Mouse (Mus musculus) heart, embryonic 10.5 days (tissue): Measurements from ENCODE around the gene Tspan9. TPM values are rescaled to one million over a fixed set of nuclear protein-coding genes. Genes with fewer than 3 reads are reported as not detected.

Experiments
- DNase-seq: peaks from one replicate; pipeline ENCODE4 v3.0.0-alpha.2; 2017; ENCODE audit warnings: low spot score
- H3K27ac ChIP-seq: fragments of 300-500 bp; sonication (generic); 2 replicates; pipeline ENCODE4 v1.5.1; 2016; ENCODE audit warnings: mild to moderate bottlenecking
- H3K27me3 ChIP-seq: fragments of 300-500 bp; sonication (generic); 2 replicates; pipeline ENCODE4 v1.6.1; 2016; ENCODE audit warnings: mild to moderate bottlenecking; ENCODE audit not compliant: poor library complexity, insufficient read depth, severe bottlenecking
- H3K36me3 ChIP-seq: fragments of 300-500 bp; sonication (generic); 2 replicates; pipeline ENCODE4 v1.6.1; 2016; ENCODE audit warnings: mild to moderate bottlenecking, moderate library complexity
- H3K4me1 ChIP-seq: fragments of 300-500 bp; sonication (generic); 2 replicates; pipeline ENCODE4 v1.6.1; 2016; ENCODE audit warnings: mild to moderate bottlenecking
- H3K4me3 ChIP-seq: fragments of 300-500 bp; sonication (generic); 2 replicates; pipeline ENCODE4 v1.5.1; 2016; ENCODE audit warnings: mild to moderate bottlenecking, moderate library complexity
- H3K9me3 ChIP-seq: fragments of 300-500 bp; sonication (generic); 2 replicates; pipeline ENCODE4 v1.6.1; 2016; ENCODE audit warnings: mild to moderate bottlenecking, moderate library complexity
- WGBS: fragments of 180-500 bp; shearing (Covaris S2); methylation state at CpG from one replicate; pipeline ENCODE4 v1.1.7; 2016; 5-methylcytosine and 5-hydroxymethylcytosine counted together
- polyA plus RNA-seq: library from polyadenylated mRNA; unstranded; fragments of >200 nt; fragmentation: Nextera tagmentation; extraction: Ambion mirVana; gene quantifications from 2 replicates; pipeline ENCODE4 v1.2.1, GENCODE M21; 2016

Gene Tspan9
- polyA plus RNA-seq, 1 experiment from 2014 or later = 111 TPM

DNA sequence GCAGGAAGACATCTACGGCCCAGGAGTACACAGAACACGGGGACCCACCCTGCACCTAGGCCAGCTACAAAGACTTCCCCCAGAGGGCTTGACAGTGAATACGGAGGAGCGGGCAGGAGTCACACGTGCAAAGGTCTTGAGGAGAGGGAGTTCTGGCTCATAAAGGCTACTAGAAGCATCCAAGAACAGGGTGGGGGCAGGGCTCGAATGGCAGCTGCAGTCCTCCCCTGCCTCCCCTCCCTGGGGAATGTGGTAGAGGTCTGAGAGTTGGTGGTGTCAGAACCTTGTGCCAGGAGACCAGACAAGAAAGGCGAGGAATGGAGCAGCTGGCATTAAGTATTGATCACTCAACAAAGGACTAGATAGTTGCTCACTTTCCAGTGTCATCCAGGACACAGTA lies 31.6 kb downstream of the Tspan9 start:
- H3K27ac ChIP-seq = peak overlapping the region; percentile 77
- 0 out of 2 replicates have a peak, but pooled peaks cover 8% of the 10 kb centered on the region for H3K36me3 ChIP-seq
- H3K4me3 ChIP-seq = no peak overlapping the region
- no peak for DNase-seq
- WGBS = 49% methylated on average over 7 of the region's 7 CpGs
- peaks cover 68% of the 10 kb centered on the region for H3K4me1 ChIP-seq
- no peaks in the 10 kb centered on the region for H3K9me3 ChIP-seq
- no peaks in the 10 kb centered on the region for H3K27me3 ChIP-seq

DNA sequence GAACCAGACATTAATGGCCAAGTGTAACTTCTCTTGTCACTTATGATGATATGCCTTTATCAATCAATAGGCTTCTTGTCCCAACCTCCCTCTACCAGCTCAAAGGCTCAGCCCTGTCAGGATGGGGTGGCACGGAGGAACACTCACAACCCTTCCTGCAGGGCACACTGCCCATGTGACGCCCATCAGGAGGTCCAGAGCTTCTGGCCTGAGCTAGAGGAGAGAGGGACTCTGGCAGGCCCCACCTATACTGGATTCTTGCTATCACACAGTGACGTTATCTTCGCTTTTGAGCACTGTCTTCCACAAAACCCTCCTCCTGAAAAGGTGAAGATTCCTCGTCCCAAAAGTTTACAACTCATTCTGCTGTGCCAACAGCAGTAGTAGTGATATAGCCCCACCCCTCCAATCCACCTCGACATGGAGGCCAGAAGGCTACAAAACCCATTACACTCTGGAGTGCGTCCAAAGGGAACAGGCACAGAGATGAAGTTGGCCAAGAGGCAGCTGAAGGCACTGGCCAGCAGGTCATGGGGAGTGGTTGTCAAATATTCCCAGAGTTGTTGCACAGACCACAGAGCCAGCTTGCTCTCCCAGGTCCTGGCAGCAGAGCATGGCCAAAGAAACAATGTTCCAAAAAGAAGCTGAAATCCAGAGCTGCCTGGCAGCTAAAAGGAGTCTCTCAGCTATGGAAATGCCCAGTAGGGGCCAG lies 34.9 kb downstream of the Tspan9 start:
- Histone ChIP-seq H3K4me3 (no peak overlapping the region), H3K27me3 (no peaks in the 10 kb centered on the region), H3K4me1 (peaks cover 76% of the 10 kb centered on the region), H3K27ac (0 out of 2 replicates have a peak overlapping the region, but pooled peaks have one; percentile 65), H3K36me3 (no peaks in the 10 kb centered on the region), H3K9me3 (no peaks in the 10 kb centered on the region)
- no peak for DNase-seq
- 83% methylated on average over 7 of the region's 7 CpGs for WGBS

DNA sequence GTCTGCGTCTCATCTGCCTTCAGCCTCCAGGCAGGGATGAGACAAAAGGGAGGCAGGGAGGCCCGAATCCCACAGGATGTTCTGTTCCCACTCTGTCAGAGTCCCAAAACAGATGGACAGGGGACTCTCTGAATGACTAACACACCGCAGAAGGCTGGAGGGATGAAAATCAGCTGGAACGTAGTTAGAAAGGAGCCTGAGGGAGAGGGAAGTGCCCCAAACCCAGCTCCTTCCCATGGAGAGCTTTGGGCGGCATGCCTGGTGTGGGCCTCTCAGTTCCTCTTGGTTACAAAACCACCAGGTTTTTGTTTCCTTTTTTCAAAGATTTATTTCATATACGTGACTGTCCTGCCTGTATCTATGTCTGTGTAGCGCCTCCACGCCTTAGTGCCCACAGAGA lies 35.7 kb downstream of the Tspan9 start:
- peak overlapping the region; percentile 65 for H3K27ac ChIP-seq
- H3K4me3 ChIP-seq = no peak overlapping the region
- 60% methylated on average over 8 of the region's 8 CpGs for WGBS
- no peak for DNase-seq
- no peaks in the 10 kb centered on the region for H3K27me3 ChIP-seq
- H3K36me3 ChIP-seq = no peaks in the 10 kb centered on the region
- peaks cover 75% of the 10 kb centered on the region for H3K4me1 ChIP-seq
- no peaks in the 10 kb centered on the region for H3K9me3 ChIP-seq

DNA sequence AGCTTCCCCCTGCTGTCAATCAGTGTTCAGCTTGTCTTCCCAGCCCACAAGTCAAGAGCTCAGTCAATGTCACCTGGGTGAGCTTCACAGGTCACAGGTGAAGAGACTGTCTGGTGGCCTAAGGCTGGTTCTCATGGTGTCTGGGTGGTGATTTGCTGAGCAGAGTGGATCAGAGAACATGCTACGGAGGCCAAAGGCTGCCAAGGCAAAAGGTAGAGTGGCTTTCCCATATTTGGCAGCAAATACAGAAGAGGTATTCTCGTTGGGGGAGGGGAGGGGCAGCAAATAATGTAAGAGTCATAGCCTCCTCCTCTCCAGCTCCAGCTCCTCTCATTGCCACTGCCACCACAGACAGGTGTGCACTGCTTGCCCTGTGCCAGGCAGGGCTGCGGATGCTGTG lies 37.2 kb downstream of the Tspan9 start:
- Histone ChIP-seq H3K4me3 (peak overlapping the region; percentile 15; the same call in 1 of the 2 replicates), H3K9me3 (no peaks in the 10 kb centered on the region), H3K27ac (peak overlapping the region; percentile 87), H3K27me3 (no peaks in the 10 kb centered on the region), H3K36me3 (no peaks in the 10 kb centered on the region), H3K4me1 (peaks cover 71% of the 10 kb centered on the region)
- DNase-seq = no peak
- WGBS = 52% methylated on average over 3 of the region's 3 CpGs

DNA sequence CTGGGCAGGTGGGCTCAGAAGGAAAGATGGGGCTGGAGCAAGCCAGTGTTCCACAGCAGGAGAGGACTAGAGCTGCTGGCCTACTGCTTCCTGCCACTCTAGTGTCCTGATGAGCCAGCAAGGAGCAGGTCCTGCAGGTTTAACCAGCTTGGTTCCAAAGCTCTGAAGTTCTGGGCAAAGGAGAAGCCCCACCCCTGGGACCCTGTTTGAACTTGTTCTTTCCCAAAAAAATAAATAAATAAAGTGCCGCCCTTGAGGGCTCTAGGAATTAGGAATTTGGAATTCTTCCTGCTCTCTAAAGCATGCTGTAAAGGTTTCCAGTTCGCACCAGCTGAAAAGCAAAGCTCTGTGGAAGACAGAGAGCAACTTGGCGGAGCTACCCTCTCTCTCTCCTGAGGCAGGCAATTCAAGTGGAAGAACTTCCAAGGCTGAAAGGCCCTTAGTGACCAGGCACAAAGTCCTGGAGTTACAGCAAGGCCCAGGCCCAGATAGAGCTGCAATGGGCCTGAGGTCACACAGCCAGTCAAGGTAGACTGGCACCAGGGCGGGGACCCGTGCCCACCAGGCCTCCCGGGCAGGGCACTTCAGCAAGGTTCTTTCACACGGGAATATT lies 38.6 kb downstream of the Tspan9 start:
- Histone ChIP-seq H3K4me3 (no peak overlapping the region), H3K27ac (peak overlapping the region; percentile 87), H3K36me3 (no peaks in the 10 kb centered on the region), H3K4me1 (peaks cover 71% of the 10 kb centered on the region), H3K9me3 (no peaks in the 10 kb centered on the region), H3K27me3 (no peaks in the 10 kb centered on the region)
- WGBS = 72% methylated on average over 7 of the region's 7 CpGs
- DNase-seq = no peak

DNA sequence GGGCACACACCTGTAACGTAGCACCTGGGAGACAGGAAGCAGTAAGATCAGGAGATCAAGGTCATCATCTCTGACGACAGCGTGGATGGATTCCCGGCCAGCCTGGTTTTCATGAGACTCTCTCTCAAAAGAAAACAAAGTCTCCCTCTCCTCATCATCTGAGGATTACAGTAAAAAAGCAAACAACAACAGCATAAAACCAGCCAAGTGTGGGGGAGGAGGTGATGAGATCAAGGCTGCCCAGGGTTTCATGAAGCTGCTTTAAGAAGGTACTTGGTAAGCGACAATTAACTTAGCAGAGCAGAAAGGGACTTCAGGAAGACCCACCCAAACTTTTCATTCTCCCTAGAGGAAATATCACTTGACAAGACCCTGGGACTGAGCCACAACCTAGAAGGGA lies 39.5 kb downstream of the Tspan9 start:
- H3K4me1 ChIP-seq = peaks cover 81% of the 10 kb centered on the region
- no peak overlapping the region for H3K4me3 ChIP-seq
- 71% methylated on average over 5 of the region's 5 CpGs for WGBS
- H3K9me3 ChIP-seq = no peaks in the 10 kb centered on the region
- no peak for DNase-seq
- no peaks in the 10 kb centered on the region for H3K27me3 ChIP-seq
- H3K27ac ChIP-seq = peak overlapping the region; percentile 87; the same call in 1 of the 2 replicates
- H3K36me3 ChIP-seq = no peaks in the 10 kb centered on the region

DNA sequence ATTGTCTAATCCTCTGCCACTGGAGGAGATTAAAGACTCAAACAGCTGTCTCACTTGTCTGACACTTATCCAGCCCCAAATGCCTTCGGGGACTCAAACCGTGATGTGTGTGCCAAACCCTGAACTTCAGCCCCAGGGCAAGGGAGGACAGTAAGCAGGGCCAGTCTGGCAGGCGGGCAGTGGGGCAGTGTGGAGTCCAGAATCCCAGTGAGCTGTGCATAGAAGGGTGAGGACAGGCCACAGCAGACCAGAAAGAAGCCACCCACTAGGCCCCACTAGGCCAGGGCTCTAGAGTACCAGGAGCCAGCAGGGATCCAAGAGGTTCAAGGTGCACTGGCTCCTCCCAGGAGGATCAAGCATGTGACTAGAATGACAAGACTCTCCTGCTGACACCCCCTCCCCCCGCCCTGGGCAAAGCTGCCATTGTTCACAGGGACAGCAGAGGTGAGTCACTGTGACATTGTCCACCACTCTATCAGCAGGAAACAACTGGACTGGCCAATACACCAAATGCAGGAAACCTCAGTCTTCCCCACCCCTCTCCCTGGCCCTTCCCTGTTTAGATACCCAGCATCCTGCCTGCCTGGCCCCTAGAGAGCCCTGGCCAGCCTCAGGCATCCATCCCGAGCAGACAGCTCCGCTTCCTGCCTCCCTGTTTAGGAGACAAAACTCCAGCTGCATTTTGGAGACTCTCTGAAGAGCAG lies 40.9 kb downstream of the Tspan9 start:
- Histone ChIP-seq H3K36me3 (no peaks in the 10 kb centered on the region), H3K4me3 (no peak overlapping the region), H3K27me3 (no peaks in the 10 kb centered on the region), H3K27ac (peak overlapping the region; percentile 87), H3K9me3 (no peaks in the 10 kb centered on the region), H3K4me1 (peaks cover 72% of the 10 kb centered on the region)
- 34% methylated on average over 6 of the region's 6 CpGs for WGBS
- DNase-seq = no peak

DNA sequence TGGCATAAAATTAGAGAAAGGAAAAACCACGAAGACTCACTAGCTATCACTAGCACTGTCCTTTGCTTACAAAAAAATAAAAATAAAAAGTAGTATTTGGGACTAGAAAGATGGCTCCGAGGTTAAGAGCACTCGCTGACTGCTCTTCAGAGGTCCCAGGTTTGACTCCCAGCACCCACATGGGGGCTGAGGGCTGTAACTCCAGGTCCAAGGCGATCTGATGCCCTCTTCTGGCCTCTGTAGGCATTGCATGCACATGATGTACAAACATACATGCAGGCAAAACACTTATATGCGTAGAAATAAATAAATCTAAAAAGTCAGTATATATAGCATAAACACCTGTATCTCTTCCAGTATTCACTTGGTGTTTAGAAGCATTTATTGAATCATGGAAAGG lies 43.5 kb downstream of the Tspan9 start:
- H3K36me3 ChIP-seq = no peaks in the 10 kb centered on the region
- no peak for DNase-seq
- no peak overlapping the region for H3K4me3 ChIP-seq
- peak overlapping the region; percentile 65; the same call in 1 of the 2 replicates for H3K27ac ChIP-seq
- WGBS = 78% methylated on average over 5 of the region's 5 CpGs
- H3K9me3 ChIP-seq = no peaks in the 10 kb centered on the region
- H3K4me1 ChIP-seq = peaks cover 70% of the 10 kb centered on the region
- no peaks in the 10 kb centered on the region for H3K27me3 ChIP-seq

DNA sequence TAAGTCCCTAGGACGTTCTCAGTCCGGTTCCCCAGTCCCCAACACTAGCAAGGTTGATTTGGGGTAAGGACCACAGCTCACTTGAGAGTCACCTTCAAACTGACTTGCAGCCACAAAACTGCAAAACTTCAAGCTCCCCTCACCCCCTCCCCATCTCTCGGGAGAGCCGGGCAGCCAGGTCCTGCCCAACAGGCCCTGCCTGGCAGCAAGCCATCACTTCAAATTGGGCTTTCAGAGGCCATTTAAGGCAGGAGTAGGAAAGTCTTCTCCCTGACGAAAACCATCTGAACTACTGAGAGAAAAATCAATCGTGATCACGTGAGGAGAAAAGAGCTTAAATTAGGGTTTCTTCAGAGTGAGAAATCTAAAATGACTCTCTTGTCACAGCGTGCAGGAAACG lies 44.2 kb downstream of the Tspan9 start:
- Histone ChIP-seq H3K9me3 (no peaks in the 10 kb centered on the region), H3K27ac (peak overlapping the region; percentile 65), H3K27me3 (no peaks in the 10 kb centered on the region), H3K4me1 (peaks cover 69% of the 10 kb centered on the region), H3K4me3 (no peak overlapping the region), H3K36me3 (no peaks in the 10 kb centered on the region)
- 75% methylated on average over 9 of the region's 9 CpGs for WGBS
- DNase-seq = no peak

DNA sequence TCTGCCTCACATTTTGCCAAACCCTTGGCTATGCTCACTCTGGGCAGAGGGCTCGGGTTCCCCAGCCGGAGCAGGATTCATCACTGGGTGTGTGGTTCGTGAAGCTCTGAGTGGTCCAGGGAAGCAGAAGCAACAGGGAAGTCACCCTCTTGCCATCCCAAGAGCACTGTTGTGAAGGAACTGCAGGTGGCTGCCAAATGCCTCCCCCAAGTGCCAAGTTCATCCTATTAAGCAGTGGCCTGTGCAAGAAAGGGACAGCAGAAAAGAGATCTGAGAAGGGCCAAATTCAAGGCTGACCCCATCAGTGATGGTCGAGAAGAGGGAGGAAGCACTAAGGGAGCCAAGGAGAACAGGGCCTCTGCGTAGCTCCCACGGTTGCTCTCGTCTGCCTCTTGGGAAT lies 46.9 kb downstream of the Tspan9 start:
- peak overlapping the region; percentile 47 for H3K27ac ChIP-seq
- no peak overlapping the region for H3K4me3 ChIP-seq
- peaks cover 72% of the 10 kb centered on the region for H3K4me1 ChIP-seq
- WGBS = 81% methylated on average over 7 of the region's 7 CpGs
- H3K9me3 ChIP-seq = no peaks in the 10 kb centered on the region
- DNase-seq = no peak
- no peaks in the 10 kb centered on the region for H3K27me3 ChIP-seq
- no peaks in the 10 kb centered on the region for H3K36me3 ChIP-seq

DNA sequence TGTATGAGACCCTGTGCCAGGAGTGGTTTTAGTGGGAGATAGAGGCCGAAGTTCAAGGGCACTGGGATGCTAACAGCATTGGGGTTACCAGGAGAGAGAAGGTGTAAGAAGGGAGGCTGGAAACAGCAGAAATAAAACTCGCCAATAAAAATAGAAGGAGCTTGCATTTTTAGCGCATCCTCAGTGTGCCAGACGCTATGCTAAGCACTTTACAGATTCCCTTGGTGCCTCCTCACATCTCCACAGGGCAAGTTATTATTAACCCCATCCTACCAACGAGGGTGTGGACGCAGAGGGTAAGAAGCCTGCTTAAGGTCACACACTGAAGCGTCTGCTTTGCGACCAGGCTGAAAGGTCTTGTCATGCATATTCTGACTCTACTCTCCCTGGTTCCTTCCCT lies 47.5 kb downstream of the Tspan9 start:
- H3K4me1 ChIP-seq = peaks cover 78% of the 10 kb centered on the region
- no peak overlapping the region for H3K4me3 ChIP-seq
- H3K27ac ChIP-seq = peak overlapping the region; percentile 47
- 59% methylated on average over 8 of the region's 8 CpGs for WGBS
- H3K27me3 ChIP-seq = no peaks in the 10 kb centered on the region
- no peaks in the 10 kb centered on the region for H3K9me3 ChIP-seq
- H3K36me3 ChIP-seq = no peaks in the 10 kb centered on the region
- DNase-seq = no peak

DNA sequence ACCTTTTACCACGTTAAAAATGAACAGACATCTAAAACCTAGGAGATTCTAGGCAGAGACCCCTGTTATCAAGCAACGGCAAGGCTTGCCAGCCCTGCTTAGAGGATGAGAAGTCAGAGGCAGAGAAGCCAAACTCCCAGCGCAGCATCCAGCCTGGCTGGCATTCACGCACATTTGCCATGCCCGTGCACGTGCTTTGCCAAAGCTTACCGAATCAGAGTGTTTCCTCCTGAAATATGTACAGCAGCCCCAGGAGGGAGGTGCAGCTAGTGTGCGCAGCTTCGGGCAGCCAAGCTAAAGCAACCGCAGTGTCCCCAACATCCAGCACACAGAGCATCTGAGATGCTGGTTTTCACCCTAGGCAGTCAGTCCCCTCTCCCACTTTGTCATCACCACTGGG lies 48.3 kb downstream of the Tspan9 start:
- no peaks in the 10 kb centered on the region for H3K9me3 ChIP-seq
- WGBS = 87% methylated on average over 10 of the region's 10 CpGs
- peak overlapping the region; percentile 31; the same call in 1 of the 2 replicates for H3K27ac ChIP-seq
- H3K4me1 ChIP-seq = peaks cover 86% of the 10 kb centered on the region
- H3K27me3 ChIP-seq = no peaks in the 10 kb centered on the region
- no peak for DNase-seq
- H3K4me3 ChIP-seq = no peak overlapping the region
- no peaks in the 10 kb centered on the region for H3K36me3 ChIP-seq
